Mouse (Mus musculus) stomach, embryonic 16.5 days (tissue): ENCODE data around the gene Gm10840. TPM values are rescaled to one million over a fixed set of nuclear protein-coding genes. Genes with fewer than 3 reads are reported as not detected.

Experiments used
- ATAC-seq: fragments of 200-750 bp; cut with Nextera tagmentation; 2 replicates; pipeline ENCODE4 v1.8.0; 2017; ENCODE audit warnings: moderate number of reproducible peaks, moderate TSS enrichment; ENCODE audit not compliant: insufficient read depth, low FRiP score
- H3K27ac ChIP-seq: fragments of 300-500 bp; sonication (generic); 2 replicates; pipeline ENCODE4 v1.5.1; 2014; ENCODE audit warnings: low read length
- H3K27me3 ChIP-seq: fragments of 300-500 bp; sonication (generic); 2 replicates; pipeline ENCODE4 v1.6.1; 2014; ENCODE audit warnings: low read length, control low read depth, mixed read lengths; ENCODE audit not compliant: control insufficient read depth, insufficient read depth
- H3K36me3 ChIP-seq: fragments of 300-500 bp; sonication (generic); 2 replicates; pipeline ENCODE4 v1.6.1; 2014; ENCODE audit warnings: low read length; ENCODE audit not compliant: control insufficient read depth, insufficient read depth
- H3K4me1 ChIP-seq: fragments of 300-500 bp; sonication (generic); 2 replicates; pipeline ENCODE4 v1.6.1; 2014; ENCODE audit warnings: low read length, control low read depth, mixed read lengths; ENCODE audit not compliant: control insufficient read depth, insufficient read depth
- H3K4me2 ChIP-seq: fragments of 300-500 bp; sonication (generic); 2 replicates; pipeline ENCODE4 v1.6.1; 2014; ENCODE audit warnings: low read depth, low read length, mixed read lengths
- H3K4me3 ChIP-seq: fragments of 300-500 bp; sonication (generic); replicated peaks from 2 replicates; pipeline ENCODE4 v1.5.1; 2014; ENCODE audit warnings: mild to moderate bottlenecking, low read length
- H3K9ac ChIP-seq: fragments of 300-500 bp; sonication (generic); 2 replicates; pipeline ENCODE4 v1.6.1; 2014; ENCODE audit warnings: low read length
- H3K9me3 ChIP-seq: fragments of 300-500 bp; sonication (generic); replicated peaks from 2 replicates; pipeline ENCODE4 v1.6.1; 2016; ENCODE audit warnings: low read length, control low read depth; ENCODE audit not compliant: control insufficient read depth
- WGBS: fragments of 180-500 bp; shearing (Covaris S2); extraction: QIAGEN DNeasy Blood & Tissue Kit; methylation state at CpG from one replicate; pipeline ENCODE4 v1.1.7; 2014; 5-methylcytosine and 5-hydroxymethylcytosine counted together
- polyA plus RNA-seq: library from polyadenylated mRNA; unstranded; fragments of >200 nt; fragmentation: Nextera tagmentation; extraction: Ambion mirVana; gene quantifications from 2 replicates; pipeline ENCODE4 v1.2.1, GENCODE M21; 2015

The Gm10840 gene
- polyA plus RNA-seq, 1 experiment from 2014 or later = not detected

- Histone ChIP-seq H3K4me3 (no peak overlapping the region), H3K9ac (no peak overlapping the region), H3K4me1 (no peaks in the 10 kb centered on the region), H3K27me3 (no peaks in the 10 kb centered on the region), H3K9me3 (no peaks in the 10 kb centered on the region), H3K27ac (no peak overlapping the region), H3K36me3 (no peaks in the 10 kb centered on the region), H3K4me2 (no peak overlapping the region)
- ATAC-seq = no peak
- 71% methylated on average over 5 of the region's 5 CpGs for WGBS
These were observed 13.7 kb downstream of the Gm10840 start for GRCm38 (mm10) chr11:106174372-106174771.

GRCm38 (mm10) chr11:106175081-106175480 lies 14.4 kb downstream of the Gm10840 start:
- ATAC-seq = no peak
- Histone ChIP-seq H3K27ac (no peak overlapping the region), H3K36me3 (no peaks in the 10 kb centered on the region), H3K27me3 (no peaks in the 10 kb centered on the region), H3K9ac (no peak overlapping the region), H3K9me3 (no peaks in the 10 kb centered on the region), H3K4me3 (no peak overlapping the region), H3K4me2 (no peak overlapping the region), H3K4me1 (no peaks in the 10 kb centered on the region; the same call in 1 of the 2 replicates)
- WGBS = 47% methylated on average over 3 of the region's 3 CpGs

DNA sequence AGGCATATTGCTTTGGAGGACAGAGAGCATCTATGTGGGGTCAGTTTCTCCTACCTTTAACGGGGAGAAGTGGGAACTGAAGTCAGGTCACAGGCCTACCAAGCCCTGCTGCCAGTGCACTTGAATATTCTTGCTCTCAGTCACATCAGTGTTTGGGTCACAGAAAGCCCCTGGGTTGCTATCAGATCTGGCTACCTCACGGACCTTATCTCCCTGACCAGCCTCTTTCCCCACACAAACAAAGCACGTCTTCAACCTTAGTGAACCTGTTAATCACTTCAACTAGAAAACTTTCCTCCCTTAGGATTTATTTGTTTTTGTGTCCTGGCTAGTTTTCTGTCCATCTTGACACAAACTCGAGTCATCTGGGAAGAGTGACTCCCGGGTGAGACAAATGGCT lies 15.7 kb downstream of the Gm10840 start:
- Histone ChIP-seq H3K9ac (no peak overlapping the region), H3K27me3 (no peaks in the 10 kb centered on the region), H3K36me3 (no peaks in the 10 kb centered on the region), H3K9me3 (no peaks in the 10 kb centered on the region), H3K4me2 (no peak overlapping the region), H3K27ac (no peak overlapping the region), H3K4me1 (no peaks in the 10 kb centered on the region; the same call in 1 of the 2 replicates), H3K4me3 (no peak overlapping the region)
- 51% methylated on average over 5 of the region's 5 CpGs for WGBS
- ATAC-seq = no peak

DNA sequence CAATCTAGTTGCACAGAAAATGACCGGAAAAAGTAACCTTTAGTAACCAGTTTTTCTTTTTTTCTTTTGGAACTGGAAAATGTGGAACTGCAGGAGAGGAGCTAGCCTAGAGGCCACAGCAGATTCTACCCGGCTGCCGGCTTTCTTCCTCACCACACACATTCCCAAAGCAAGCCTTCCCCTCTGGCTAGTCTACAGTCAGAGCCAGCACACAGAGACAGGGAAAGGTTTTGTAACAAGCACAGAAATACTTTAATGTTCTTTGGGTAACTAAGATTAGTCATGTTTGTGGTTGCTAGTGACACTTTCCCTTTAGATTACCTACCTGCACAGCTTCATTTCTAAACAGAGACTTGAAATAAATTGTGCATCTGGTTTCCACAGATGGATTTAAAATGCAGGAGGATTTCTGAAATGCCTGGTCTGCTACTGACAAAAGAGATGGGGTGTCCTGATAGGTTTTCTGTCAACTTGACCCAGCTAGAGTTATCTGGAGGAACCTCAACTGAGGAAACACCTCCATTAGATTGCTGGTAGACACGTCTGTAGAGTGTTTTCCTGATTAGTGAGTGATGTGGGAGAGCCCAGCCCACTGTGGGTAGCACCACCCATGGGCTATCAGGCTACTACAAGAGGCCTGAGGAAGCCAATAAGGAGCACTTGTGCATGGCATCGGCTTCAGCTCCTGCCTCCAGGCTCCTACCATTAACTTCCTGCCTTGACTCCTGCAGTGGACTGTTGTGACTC lies 17.6 kb downstream of the Gm10840 start:
- H3K4me2 ChIP-seq = no peak overlapping the region
- H3K27me3 ChIP-seq = no peaks in the 10 kb centered on the region
- H3K36me3 ChIP-seq = no peaks in the 10 kb centered on the region
- H3K4me1 ChIP-seq = no peaks in the 10 kb centered on the region; the same call in 1 of the 2 replicates
- WGBS = 66% methylated on average over 5 of the region's 5 CpGs
- no peak overlapping the region for H3K9ac ChIP-seq
- ATAC-seq = no peak
- H3K9me3 ChIP-seq = no peaks in the 10 kb centered on the region
- H3K4me3 ChIP-seq = no peak overlapping the region
- no peak overlapping the region for H3K27ac ChIP-seq

- no peak overlapping the region for H3K4me3 ChIP-seq
- no peak overlapping the region for H3K27ac ChIP-seq
- H3K4me2 ChIP-seq = no peak overlapping the region
- ATAC-seq = no peak
- no peaks in the 10 kb centered on the region; the same call in 1 of the 2 replicates for H3K4me1 ChIP-seq
- H3K36me3 ChIP-seq = no peaks in the 10 kb centered on the region
- H3K9me3 ChIP-seq = no peaks in the 10 kb centered on the region
- no peak overlapping the region for H3K9ac ChIP-seq
- 64% methylated on average over 7 of the region's 7 CpGs for WGBS
- H3K27me3 ChIP-seq = no peaks in the 10 kb centered on the region
These were observed 19.2 kb downstream of the Gm10840 start for GRCm38 (mm10) chr11:106179711-106180448.

- no peaks in the 10 kb centered on the region for H3K36me3 ChIP-seq
- no peak overlapping the region for H3K4me2 ChIP-seq
- H3K4me1 ChIP-seq = no peaks in the 10 kb centered on the region; the same call in 1 of the 2 replicates
- H3K9me3 ChIP-seq = no peaks in the 10 kb centered on the region
- no peak for ATAC-seq
- H3K27ac ChIP-seq = no peak overlapping the region
- no peak overlapping the region for H3K4me3 ChIP-seq
- no peak overlapping the region for H3K9ac ChIP-seq
- H3K27me3 ChIP-seq = no peaks in the 10 kb centered on the region
- 84% methylated on average over 2 of the region's 2 CpGs for WGBS
These were observed 19.8 kb downstream of the Gm10840 start for GRCm38 (mm10) chr11:106180449-106180801.

DNA sequence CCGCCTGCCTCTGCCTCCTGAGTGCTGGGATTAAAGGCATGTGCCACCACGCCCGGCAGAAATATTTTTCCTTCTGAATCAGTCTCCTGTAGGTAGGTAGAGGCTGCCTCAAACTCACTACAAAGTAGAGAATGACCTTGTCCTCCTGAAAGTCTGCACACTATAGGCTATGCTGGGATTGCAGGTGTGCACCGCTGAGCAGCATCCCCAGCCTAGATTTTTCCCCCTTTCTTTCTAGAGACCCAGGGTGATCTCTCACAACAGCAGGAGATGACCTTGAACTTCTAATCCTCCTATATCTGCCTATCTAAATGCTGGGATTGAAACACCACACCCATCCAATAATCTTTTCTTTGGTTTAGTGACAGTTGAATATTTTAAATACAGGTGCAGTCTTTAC lies 26.7 kb downstream of the Gm10840 start:
- no peak overlapping the region for H3K27ac ChIP-seq
- no peaks in the 10 kb centered on the region for H3K27me3 ChIP-seq
- no peak for ATAC-seq
- 0 out of 2 replicates have a peak, but pooled peaks cover under 1% of the 10 kb centered on the region for H3K4me1 ChIP-seq
- H3K9me3 ChIP-seq = no peaks in the 10 kb centered on the region
- WGBS = 95% methylated on average over 4 of the region's 4 CpGs
- no peaks in the 10 kb centered on the region for H3K36me3 ChIP-seq
- no peak overlapping the region for H3K9ac ChIP-seq
- no peak overlapping the region for H3K4me2 ChIP-seq
- H3K4me3 ChIP-seq = no peak overlapping the region

GRCm38 (mm10) chr11:106191716-106192115 lies 31.1 kb downstream of the Gm10840 start:
- H3K4me1 ChIP-seq = peaks cover 5% of the 10 kb centered on the region; the same call in 1 of the 2 replicates
- H3K36me3 ChIP-seq = no peaks in the 10 kb centered on the region
- H3K27ac ChIP-seq = no peak overlapping the region
- no peaks in the 10 kb centered on the region for H3K9me3 ChIP-seq
- ATAC-seq = no peak
- no peak overlapping the region for H3K9ac ChIP-seq
- no peak overlapping the region for H3K4me3 ChIP-seq
- H3K4me2 ChIP-seq = no peak overlapping the region
- WGBS = 98% methylated on average over 3 of the region's 3 CpGs
- H3K27me3 ChIP-seq = no peaks in the 10 kb centered on the region

GRCm38 (mm10) chr11:106192241-106192640 lies 31.6 kb downstream of the Gm10840 start:
- Histone ChIP-seq H3K4me2 (peak overlapping the region; percentile 72), H3K4me3 (peak overlapping the region; percentile 85), H3K27ac (no peak overlapping the region), H3K27me3 (no peaks in the 10 kb centered on the region), H3K36me3 (no peaks in the 10 kb centered on the region), H3K9ac (no peak overlapping the region), H3K4me1 (peaks cover 5% of the 10 kb centered on the region; the same call in 1 of the 2 replicates), H3K9me3 (no peaks in the 10 kb centered on the region)
- ATAC-seq = no peak
- 75% methylated on average over 5 of the region's 5 CpGs for WGBS
